9 mouse cellular contexts compared by ENCODE assay signal in the genomic region with DNA sequence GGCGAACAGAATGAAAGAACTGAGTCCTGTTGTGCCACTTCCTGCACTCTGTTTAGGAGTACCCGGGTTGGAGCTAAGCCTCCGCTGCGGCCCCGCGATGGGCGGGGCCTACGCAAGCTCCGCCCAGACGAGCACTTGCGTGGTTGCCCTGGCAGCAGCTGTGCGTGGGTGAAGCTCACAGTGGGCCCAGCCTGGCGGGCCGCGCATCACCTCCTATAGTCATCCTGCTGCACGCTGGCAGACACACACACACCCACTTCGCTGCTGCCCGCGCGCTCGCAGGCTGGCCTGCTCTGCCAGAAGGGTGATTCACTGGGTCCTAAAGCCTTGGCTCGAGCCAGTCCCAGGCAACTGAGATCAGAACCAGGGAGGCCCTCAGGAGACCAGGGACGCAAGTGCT. TPM values are rescaled to one million over a fixed set of nuclear protein-coding genes. Genes with fewer than 3 reads are reported as not detected.
DNase-seq lines count a peak whose midpoint lies in the region; ATAC-seq lines count a peak whose summit lies in the region.
"Had no signal": no experiment of that assay in that cellular context is flagged by ENCODE, and none has a peak within 500 bp of the region (broad histone marks: within the 10 kb centered on the region; RNA-seq: fewer than 3 reads in every experiment).

No protein-coding gene starts in this region.

- no peaks in the 10 kb centered on the region for H3K9me3 ChIP-seq in heart, embryonic 10.5 days
- no peaks in the 10 kb centered on the region for H3K9me3 ChIP-seq in limb, embryonic 10.5 days (replicated peaks)
- no peaks in the 10 kb centered on the region for H3K9me3 ChIP-seq in midbrain, embryonic 11.5 days (ENCODE audit: control insufficient read depth, low read length)

- peak; percentile 27 for DNase-seq in CD4-positive helper T cell, adult 2 months (ENCODE audit: low read depth, low spot score)
- DNase-seq in brain, embryonic 18.5 days (ENCODE audit: low read depth, low spot score): peak; percentile 69
- DNase-seq in heart, embryonic 10.5 days (ENCODE audit: low spot score): peak; percentile 88
- DNase-seq in kidney, adult 8-10 months: peak; percentile 38 to 63
- DNase-seq in limb, embryonic 10.5 days (ENCODE audit: low spot score): peak; percentile 82
- peak; percentile 99 for DNase-seq in midbrain, embryonic 11.5 days (ENCODE audit: low spot score, missing footprints)
- DNase-seq in spleen, postnatal 4 days (ENCODE audit: low spot score in 2 of 2): peak; percentile 28 to 63

- H3K4me3 ChIP-seq in heart, embryonic 10.5 days: peak overlapping the region; percentile 61
- peak overlapping the region; percentile 69 for H3K4me3 ChIP-seq in limb, embryonic 10.5 days
- peak overlapping the region; percentile 51 for H3K4me3 ChIP-seq in midbrain, embryonic 11.5 days (ENCODE audit: low read depth, low read length)

- no peaks in the 10 kb centered on the region for H3K36me3 ChIP-seq in heart, embryonic 10.5 days
- H3K36me3 ChIP-seq in limb, embryonic 10.5 days: no peaks in the 10 kb centered on the region
- H3K36me3 ChIP-seq in midbrain, embryonic 11.5 days (ENCODE audit: control insufficient read depth, insufficient read depth, low read length): no peaks in the 10 kb centered on the region

- no peaks in the 10 kb centered on the region for H3K4me1 ChIP-seq in heart, embryonic 10.5 days
- no peaks in the 10 kb centered on the region for H3K4me1 ChIP-seq in limb, embryonic 10.5 days
- H3K4me1 ChIP-seq in midbrain, embryonic 11.5 days (ENCODE audit: control insufficient read depth, insufficient read depth, low read length): no peaks in the 10 kb centered on the region

- under 1% methylated on average over 23 of the region's 23 CpGs for WGBS in heart, embryonic 10.5 days
- 1% methylated on average over 23 of the region's 23 CpGs for WGBS in limb, embryonic 10.5 days
- under 1% methylated on average over 23 of the region's 23 CpGs for WGBS in midbrain, embryonic 11.5 days

- 0 out of 2 replicates have a peak, but pooled peaks have one; percentile 42 for ATAC-seq in erythroid progenitor cell, adult 5-6 weeks (replicated peaks; ENCODE audit: low FRiP score, poor library complexity, severe bottlenecking)
- ATAC-seq in midbrain, embryonic 11.5 days (ENCODE audit: low FRiP score): peak; percentile 100

- H3K27ac ChIP-seq in heart, embryonic 10.5 days: peak overlapping the region; percentile 52; the same call in 1 of the 2 replicates
- peak overlapping the region; percentile 79 for H3K27ac ChIP-seq in limb, embryonic 10.5 days
- H3K27ac ChIP-seq in midbrain, embryonic 11.5 days (ENCODE audit: low read depth, low read length): no peak overlapping the region

- no peaks in the 10 kb centered on the region for H3K27me3 ChIP-seq in heart, embryonic 10.5 days (ENCODE audit: insufficient read depth, poor library complexity, severe bottlenecking)
- H3K27me3 ChIP-seq in limb, embryonic 10.5 days (ENCODE audit: low read depth, poor library complexity, severe bottlenecking): no peaks in the 10 kb centered on the region
- no peaks in the 10 kb centered on the region for H3K27me3 ChIP-seq in midbrain, embryonic 11.5 days (ENCODE audit: control insufficient read depth, insufficient read depth, low read length)

- peak overlapping the region; percentile 45 for H3K4me2 ChIP-seq in midbrain, embryonic 11.5 days

- peak overlapping the region; percentile 63 for H3K9ac ChIP-seq in midbrain, embryonic 11.5 days (ENCODE audit: low read length)

RNA-seq across cellular contexts. Expression of gene Ankef1, which starts 30.3 kb away (rescaled TPM):
- total RNA-seq in erythroid progenitor cell, adult 5-6 weeks (2015; ENCODE audit: low replicate concordance): not detected in 2 replicates
- total RNA-seq in erythroid progenitor cell, adult 5-6 weeks (2017; ENCODE audit: low replicate concordance): not detected in 2 replicates
- 0.11 and 0.24 TPM in 2 replicates for polyA plus RNA-seq in heart, embryonic 10.5 days (2016; fragmentation: Nextera tagmentation; extraction: Ambion mirVana)
- polyA plus RNA-seq in limb, embryonic 10.5 days (2016; fragmentation: Nextera tagmentation; extraction: Ambion mirVana): 0.28 and 0.29 TPM in 2 replicates
- 0.52 and 0.63 TPM in 2 replicates for polyA plus RNA-seq in midbrain, embryonic 11.5 days (2014; fragmentation: Nextera tagmentation; extraction: Ambion mirVana)
- total RNA-seq: MEL had no signal

Comparison
In these comparisons a context has a peak if more than half of its experiments do, and no peak if none do; other contexts are left out.
1. DNase-seq: peak in every context shown above with its lines; median percentile 99 in midbrain, embryonic 11.5 days; 88 in heart, embryonic 10.5 days; 82 in limb, embryonic 10.5 days; 69 in brain, embryonic 18.5 days; 50 in kidney, adult 8-10 months; 46 in spleen, postnatal 4 days; 27 in CD4-positive helper T cell, adult 2 months.